Mouse (Mus musculus) cerebellum, adult 2 months (tissue): ENCODE results near the gene Tmem160.

Source experiments
- CTCF ChIP-seq: fragments of 200-500 bp; IDR thresholded peaks from 2 replicates; pipeline ENCODE4 v1.5.1; 2011; ENCODE audit warnings: low read depth, mild to moderate bottlenecking, control low read depth, low read length, moderate library complexity, borderline replicate concordance; ENCODE audit not compliant: insufficient read depth
- POLR2A ChIP-seq: fragments of 200-500 bp; IDR thresholded peaks from 2 replicates; pipeline ENCODE4 v1.6.1; 2011; ENCODE audit warnings: low read length, control low read depth, borderline replicate concordance; ENCODE audit not compliant: insufficient read depth

GRCm38 (mm10) chr7:16405516-16406351 is 46.8 kb upstream of the Tmem160 start:
- TF ChIP-seq CTCF (no peak), POLR2A (no peak)
